Mouse (Mus musculus): ENCODE measurements around the gene Tmem138.
"Not testable (repeated sequence)": the region's sequence is repeated elsewhere in the genome, so short reads cannot be mapped to it uniquely, and the experiment has no call there.

Gene Tmem138

DNA sequence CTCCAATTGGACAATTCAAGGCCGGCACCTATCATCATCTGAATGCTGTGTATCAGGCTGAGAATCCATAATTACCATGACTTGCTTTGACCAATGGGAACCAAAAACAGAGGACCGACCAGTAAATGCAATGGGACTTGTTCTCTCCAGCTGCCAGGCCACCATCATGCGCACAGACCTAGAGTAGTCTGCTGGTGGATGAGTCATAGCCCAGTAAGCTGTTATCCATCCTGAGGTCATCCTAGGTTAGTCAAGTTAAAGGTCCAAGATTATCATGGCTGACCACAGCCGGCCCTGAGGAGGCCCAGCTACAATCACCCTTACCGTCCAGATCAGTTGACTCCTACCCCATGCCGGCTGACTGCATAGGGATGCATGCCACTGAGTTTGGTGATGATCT is 7.5 kb downstream of the Tmem138 start:
- DNase-seq (ENCODE audit: low spot score), result no peak

DNA sequence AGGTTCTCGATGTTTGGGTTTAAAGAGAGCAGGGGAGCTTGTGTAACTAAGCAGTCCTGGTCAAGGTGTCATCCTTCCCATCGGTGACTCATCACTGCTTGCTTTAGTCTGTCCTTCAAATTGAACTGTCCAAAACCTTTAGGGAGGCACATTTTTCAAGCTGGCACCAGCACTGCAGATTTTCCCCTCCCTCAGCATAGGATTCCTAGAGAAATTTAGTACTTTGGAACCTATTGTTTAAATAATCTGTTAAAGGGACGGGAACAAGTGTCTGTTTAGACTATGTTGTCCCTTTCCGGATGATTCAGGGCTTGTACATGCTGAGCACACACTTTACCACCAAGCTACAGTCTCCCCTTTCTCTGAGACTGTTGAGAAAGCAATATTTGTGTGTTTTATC is 11.9 kb downstream of the Tmem138 start:
- DNase-seq (ENCODE audit: low spot score), result no peak

- no peak for DNase-seq (ENCODE audit: low spot score)
Measured at GRCm38 (mm10) chr19:10564278-10564677, 12.9 kb downstream of the Tmem138 start.

- no peak for DNase-seq (ENCODE audit: low spot score)
Measured at GRCm38 (mm10) chr19:10562351-10562750, 14.8 kb downstream of the Tmem138 start.

- DNase-seq (ENCODE audit: low spot score), result no peak
Measured at GRCm38 (mm10) chr19:10561558-10562314, 15.4 kb downstream of the Tmem138 start.

DNA sequence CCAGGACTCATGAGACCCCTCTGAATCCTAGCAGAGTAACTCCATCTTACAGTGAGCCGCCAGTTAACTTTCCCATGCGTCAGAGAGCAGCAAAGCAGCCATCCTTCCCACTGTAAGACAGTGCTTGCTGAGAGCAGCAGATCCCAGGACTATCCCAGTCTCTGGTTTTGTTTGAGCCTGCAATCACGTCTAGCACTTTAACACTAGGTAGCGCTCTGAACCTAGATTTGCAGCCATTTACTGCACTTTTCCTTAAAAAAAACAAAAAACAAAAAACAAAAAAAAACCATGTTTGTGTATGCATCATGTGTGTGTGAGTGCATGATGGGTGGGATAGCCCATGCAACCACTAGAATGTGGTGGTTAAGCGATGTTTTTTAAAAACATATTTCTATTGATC is 17.1 kb downstream of the Tmem138 start:
- DNase-seq (ENCODE audit: low spot score), result no peak

DNA sequence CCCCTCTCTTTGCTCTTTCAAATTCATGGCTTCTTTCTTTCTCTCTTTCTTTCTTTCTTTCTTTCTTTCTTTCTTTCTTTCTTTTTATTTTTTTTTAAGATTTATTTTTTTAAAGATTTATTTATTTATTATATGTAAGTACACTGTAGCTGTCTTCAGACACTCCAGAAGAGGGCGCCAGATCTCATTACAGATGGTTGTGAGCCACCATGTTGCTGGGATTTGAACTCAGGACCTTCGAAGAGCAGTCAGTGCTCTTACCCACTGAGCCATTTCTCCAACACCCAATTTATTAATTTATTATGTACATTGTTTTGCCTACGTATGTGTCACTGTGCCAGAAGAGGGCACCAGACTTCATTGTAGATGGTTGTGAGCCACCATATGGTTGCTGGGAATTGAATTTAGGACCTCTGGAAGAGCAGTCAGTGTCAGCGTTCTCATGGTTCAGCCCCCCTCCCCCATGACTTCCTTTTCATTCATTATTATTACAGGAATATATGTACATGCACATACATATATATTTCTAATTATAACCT is 19.3 kb downstream of the Tmem138 start:
- DNase-seq (ENCODE audit: low spot score), result not testable (repeated sequence)

DNA sequence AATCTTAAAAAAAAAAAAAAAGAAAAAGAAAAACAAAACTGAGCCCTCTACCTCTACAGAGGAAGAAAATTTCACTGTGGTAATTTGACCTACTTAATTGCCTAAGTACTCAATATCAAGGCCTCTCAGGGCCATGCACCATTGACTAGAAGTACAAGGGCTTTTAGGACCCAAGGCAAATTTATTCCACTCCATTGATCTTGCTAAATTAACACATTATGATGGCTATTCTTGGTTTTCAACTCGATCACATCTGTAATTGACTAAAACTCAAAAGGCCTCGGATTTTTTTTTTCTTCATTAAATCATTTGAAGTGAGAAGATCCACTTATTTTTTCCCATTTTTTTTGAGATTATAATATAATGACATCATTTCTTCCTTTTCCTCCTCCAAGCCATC is 19.7 kb downstream of the Tmem138 start:
- DNase-seq (ENCODE audit: low spot score), result no peak

- DNase-seq (ENCODE audit: low spot score), result no peak
Measured at GRCm38 (mm10) chr19:10557001-10557400, 20.2 kb downstream of the Tmem138 start.

- DNase-seq (ENCODE audit: low spot score), result peak; percentile 78
Measured at GRCm38 (mm10) chr19:10555624-10556510, 21.3 kb downstream of the Tmem138 start, which contains the start of gene Tmem216. Gene Tmem216 (minus strand): TSS chr19:10556238.

GRCm38 (mm10) chr19:10539454-10539853 is 37.7 kb downstream of the Tmem138 start:
- no peak for DNase-seq (ENCODE audit: low spot score)

- no peak for DNase-seq (ENCODE audit: low spot score)
Measured at GRCm38 (mm10) chr19:10530082-10530481, 47.1 kb downstream of the Tmem138 start.

GRCm38 (mm10) chr19:10525910-10526309 is 51.3 kb downstream of the Tmem138 start, which contains the start of gene Sdhaf2:
Gene Sdhaf2 (minus strand): TSS chr19:10526142.
- no peak for DNase-seq (ENCODE audit: low spot score)

DNA sequence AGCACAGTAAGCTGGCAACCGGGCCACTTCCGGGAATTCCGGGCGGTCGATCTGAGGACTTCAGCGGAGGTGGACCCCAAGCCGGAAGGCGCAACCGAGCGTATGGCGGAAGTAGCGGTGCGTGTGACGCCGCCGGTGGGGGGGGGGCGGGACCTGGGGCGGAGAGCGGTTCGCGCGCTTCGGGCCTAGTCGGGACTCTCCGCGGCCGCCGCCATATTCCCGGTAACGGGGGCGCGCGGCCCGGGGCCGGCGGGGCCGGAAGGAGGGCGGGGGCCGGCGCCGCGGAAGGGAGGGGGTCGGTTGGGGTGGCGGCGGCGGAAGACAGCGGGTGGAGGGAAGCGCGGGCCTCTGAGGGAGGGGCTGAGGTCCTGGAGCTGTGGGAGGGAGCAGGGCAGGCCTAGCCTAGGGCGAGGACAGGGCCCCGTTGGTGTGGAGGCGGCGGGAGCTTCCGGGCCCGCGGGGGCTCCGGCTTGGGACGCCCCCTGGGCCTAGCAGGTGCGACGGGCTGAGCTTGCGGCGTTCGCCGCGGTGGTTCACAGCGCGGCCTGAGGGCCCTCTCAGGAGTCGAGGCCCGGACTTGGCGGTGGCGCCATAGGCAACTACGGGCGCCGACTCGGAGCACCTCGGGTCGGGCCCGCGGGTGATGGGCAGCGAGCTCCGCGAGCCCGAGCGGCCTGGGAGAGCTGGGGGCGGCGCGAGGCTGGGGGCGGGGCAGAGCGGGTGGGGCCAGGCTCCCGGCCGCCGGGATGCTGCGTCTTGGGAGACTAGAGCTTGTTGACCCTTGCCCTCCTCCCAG is 51.9 kb downstream of the Tmem138 start, which contains the start of gene Cpsf7:
Gene Cpsf7 (plus strand): TSS at position 161 of the 796 bp plus-strand sequence.
- peak; percentile 83 for DNase-seq (ENCODE audit: low spot score)

GRCm38 (mm10) chr19:10524784-10525105 is 52.4 kb downstream of the Tmem138 start:
- DNase-seq (ENCODE audit: low spot score), result no peak

DNA sequence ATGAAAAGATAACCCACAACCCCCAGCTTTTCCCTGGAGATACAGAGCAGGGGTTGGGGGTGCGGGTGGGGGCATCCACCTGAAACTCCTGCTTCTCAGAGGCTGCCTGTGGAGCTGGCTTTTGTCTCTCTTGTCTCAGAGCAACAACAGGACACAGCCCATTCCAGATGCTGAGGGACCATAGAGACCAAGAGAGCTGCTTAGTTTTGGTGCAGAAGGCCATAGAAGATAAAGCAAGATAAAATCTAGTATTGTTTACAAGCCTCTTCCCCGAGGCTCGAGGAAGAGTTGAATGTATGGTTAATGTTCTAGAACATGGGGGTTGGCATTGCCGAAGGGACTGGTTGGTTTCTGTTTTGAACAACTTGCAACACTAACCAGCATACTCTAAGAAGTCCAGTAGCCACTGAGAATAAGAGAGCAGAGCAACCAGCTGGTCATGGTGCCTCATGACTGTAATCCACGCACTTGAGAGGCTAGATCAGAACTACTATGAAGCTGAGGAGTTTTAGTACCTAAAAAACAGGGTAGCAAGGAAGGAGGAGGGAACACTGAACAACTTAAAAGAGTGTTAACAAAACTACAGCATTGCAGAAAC is 53.6 kb downstream of the Tmem138 start:
- DNase-seq (ENCODE audit: low spot score), result no peak

DNA sequence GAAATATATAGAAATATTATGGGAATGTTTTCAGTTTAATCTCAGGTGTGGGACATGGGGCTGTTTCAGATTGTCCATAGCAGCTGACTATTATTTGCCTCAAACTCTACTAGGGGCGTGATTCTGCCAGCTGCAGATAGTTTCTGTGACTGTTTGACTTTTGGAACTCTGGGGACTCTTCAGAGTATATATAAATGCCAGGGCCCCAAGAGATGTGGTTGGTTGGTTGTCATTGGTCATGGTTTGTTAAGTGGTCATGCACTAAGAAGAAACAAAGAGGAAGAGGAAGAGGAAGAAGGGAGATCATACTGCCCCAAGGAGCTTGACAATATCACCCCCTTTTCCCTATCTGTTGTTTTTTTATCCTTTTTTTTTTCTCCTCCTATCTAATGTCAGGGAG is 55.2 kb downstream of the Tmem138 start:
- no peak for DNase-seq (ENCODE audit: low spot score)

Measured in urinary bladder, postnatal 25 days (tissue).